Mouse (Mus musculus) spleen, adult 2 months (tissue): ENCODE measurements at regions not wholly inside any gene's neighbourhood (a gene's known extent, or its start where the extent isn't known, plus 50 kb on each side); places are given as distances from the start of the nearest gene placed in this dataset.

Experiments
- CTCF ChIP-seq: fragments of 200-500 bp; IDR thresholded peaks from 2 replicates; pipeline ENCODE4 v1.5.1; 2011; ENCODE audit warnings: mild to moderate bottlenecking, inconsistent platforms; ENCODE audit not compliant: insufficient read depth, insufficient read length, insufficient replicate concordance; ENCODE audit errors: extremely low read depth
- POLR2A ChIP-seq: fragments of 200-500 bp; IDR thresholded peaks from 2 replicates; pipeline ENCODE4 v1.6.1; 2011; ENCODE audit warnings: low read depth, low read length, inconsistent platforms

DNA sequence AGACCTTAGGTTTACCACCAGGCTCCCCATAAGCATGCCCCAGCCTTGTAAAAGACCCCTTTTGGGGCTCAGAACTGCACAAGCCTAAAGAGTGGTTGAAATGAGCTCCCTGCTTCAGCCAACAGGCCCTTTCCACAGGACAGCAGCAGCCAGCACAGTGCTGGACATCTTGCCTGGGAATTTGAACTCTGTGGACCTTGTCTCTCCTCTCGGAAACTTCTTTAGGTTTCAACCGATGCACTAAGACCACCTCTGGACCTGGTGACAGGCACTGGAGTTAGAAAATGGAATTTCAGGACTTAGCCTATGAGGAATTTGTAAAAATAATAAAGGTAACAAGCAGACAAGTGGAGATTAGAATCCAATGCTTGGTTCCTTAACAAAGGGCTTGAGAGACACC is 51.2 kb upstream of the Lclat1 start:
- TF ChIP-seq POLR2A = no peak
- TF ChIP-seq CTCF = no peak
